Mouse (Mus musculus) lung, adult 2 months (tissue): ENCODE measurements around the gene Klhl21.

Experiments used
- CTCF ChIP-seq: fragments of 200-500 bp; IDR thresholded peaks from 2 replicates; pipeline ENCODE4 v1.5.1; 2011; ENCODE audit warnings: mild to moderate bottlenecking, low read length, control low read depth; ENCODE audit not compliant: insufficient read depth
- POLR2A ChIP-seq: fragments of 200-500 bp; IDR thresholded peaks from 2 replicates; pipeline ENCODE4 v1.6.1; 2011; ENCODE audit warnings: low read depth, mild to moderate bottlenecking, control low read depth, low read length, borderline replicate concordance; ENCODE audit errors: extremely low read depth

GRCm38 (mm10) chr4:152020024-152020423 lies 11.4 kb downstream of the Klhl21 start:
- no peak for TF ChIP-seq CTCF
- TF ChIP-seq POLR2A: no peak
